In genomic region chr9:37613911-37614280, GRCm38 (mm10) we compare ENCODE assay signal across 9 mouse cellular contexts. TPM values are rescaled to one million over a fixed set of nuclear protein-coding genes. Genes with fewer than 3 reads are reported as not detected.
A peak's percentile ranks its signal among the peaks of the same experiment; 100 is the strongest.
DNase-seq lines count a peak whose midpoint lies in the region; ATAC-seq and TF ChIP-seq lines count a peak whose summit lies in the region.
"Had no signal": no experiment of that assay in that cellular context is flagged by ENCODE, and none has a peak within 500 bp of the region (broad histone marks: within the 10 kb centered on the region; RNA-seq: fewer than 3 reads in every experiment).

No protein-coding gene starts in this region.

- intact Hi-C loops in heart, postnatal 25 days (cut with DNase I), result loop anchor here (2.0 to 5.0 kb wide), 2 partner anchors 47 to 67 kb away; no protein-coding TSS in a partner anchor

- peaks cover 12% of the 10 kb centered on the region for H3K4me1 ChIP-seq in heart, embryonic 13.5 days
- peaks cover 68% of the 10 kb centered on the region for H3K4me1 ChIP-seq in G1E (ENCODE audit: insufficient read depth, low read depth, low read length)
- peaks cover 22% of the 10 kb centered on the region for H3K4me1 ChIP-seq in forebrain, embryonic 15.5 days
- H3K4me1 ChIP-seq in liver, embryonic 16.5 days (ENCODE audit: control insufficient read depth, low read depth, low read length), result peaks cover 12% of the 10 kb centered on the region

- TF ChIP-seq CTCF in G1E (IDR thresholded peaks at IDR 0.05; ENCODE audit: low read depth, low read length), result no peak

- no peak for ATAC-seq in heart, embryonic 13.5 days (ENCODE audit: extremely low read depth, insufficient number of reproducible peaks, low FRiP score, low TSS enrichment)
- ATAC-seq in G1E (ENCODE audit: extremely low read depth, insufficient number of reproducible peaks, low FRiP score, poor library complexity, severe bottlenecking), result no peak
- peak; percentile 72 for ATAC-seq in forebrain, embryonic 15.5 days (replicated peaks)
- ATAC-seq in liver, embryonic 16.5 days (ENCODE audit: low read depth), result no peak
- no peak for ATAC-seq in monocyte, adult 5-6 weeks (replicated peaks; ENCODE audit: insufficient number of reproducible peaks, low FRiP score, low TSS enrichment, poor library complexity, severe bottlenecking)

- peak overlapping the region; percentile 74 for H3K4me2 ChIP-seq in heart, embryonic 13.5 days
- peak overlapping the region; percentile 85 for H3K4me2 ChIP-seq in forebrain, embryonic 15.5 days (replicated peaks)
- peak overlapping the region; percentile 75 for H3K4me2 ChIP-seq in liver, embryonic 16.5 days (ENCODE audit: low read depth, low read length)

- H3K27me3 ChIP-seq in heart, embryonic 13.5 days (replicated peaks), result no peaks in the 10 kb centered on the region; the same call in 1 of the 2 replicates
- H3K27me3 ChIP-seq in G1E (ENCODE audit: insufficient read depth, low read length), result no peaks in the 10 kb centered on the region
- H3K27me3 ChIP-seq in forebrain, embryonic 15.5 days, result no peaks in the 10 kb centered on the region
- H3K27me3 ChIP-seq in liver, embryonic 16.5 days (ENCODE audit: control insufficient read depth, insufficient read depth, low read depth, low read length), result no peaks in the 10 kb centered on the region

- H3K9me3 ChIP-seq in heart, embryonic 13.5 days, result no peaks in the 10 kb centered on the region
- no peaks in the 10 kb centered on the region for H3K9me3 ChIP-seq in G1E (replicated peaks)
- H3K9me3 ChIP-seq in forebrain, embryonic 15.5 days, result no peaks in the 10 kb centered on the region
- H3K9me3 ChIP-seq in liver, embryonic 16.5 days (replicated peaks; ENCODE audit: control insufficient read depth, low read length), result no peaks in the 10 kb centered on the region

- H3K4me3 ChIP-seq in heart, embryonic 13.5 days, result peak overlapping the region; percentile 69
- peak overlapping the region; percentile 72 for H3K4me3 ChIP-seq in G1E (ENCODE audit: low read depth, low read length)
- peak overlapping the region; percentile 81 for H3K4me3 ChIP-seq in forebrain, embryonic 15.5 days
- peak overlapping the region; percentile 73 for H3K4me3 ChIP-seq in liver, embryonic 16.5 days (ENCODE audit: low read depth, low read length)

- H3K9ac ChIP-seq in heart, embryonic 13.5 days, result peak overlapping the region; percentile 80
- H3K9ac ChIP-seq in forebrain, embryonic 15.5 days (replicated peaks), result peak overlapping the region; percentile 89
- peak overlapping the region; percentile 44 for H3K9ac ChIP-seq in liver, embryonic 16.5 days (ENCODE audit: low read depth, low read length)

- no peak for DNase-seq in heart, postnatal 25 days (ENCODE audit: low spot score)
- no peak for DNase-seq in G1E (ENCODE audit: low spot score)
- no peak for DNase-seq in spleen, postnatal 10 days (ENCODE audit: low spot score in 2 of 2)
- DNase-seq in gastrocnemius, postnatal 10 days, result no peak

- 25% methylated on average over 6 of the region's 6 CpGs for WGBS in heart, embryonic 13.5 days
- 24% methylated on average over 6 of the region's 6 CpGs for WGBS in forebrain, embryonic 15.5 days
- WGBS in liver, embryonic 16.5 days (ENCODE audit: insufficient replicate concordance), result 22% methylated on average over 6 of the region's 6 CpGs

- no peaks in the 10 kb centered on the region for H3K36me3 ChIP-seq in heart, embryonic 13.5 days
- peaks cover 18% of the 10 kb centered on the region for H3K36me3 ChIP-seq in G1E (replicated peaks)
- H3K36me3 ChIP-seq in forebrain, embryonic 15.5 days, result no peaks in the 10 kb centered on the region
- H3K36me3 ChIP-seq in liver, embryonic 16.5 days (ENCODE audit: control insufficient read depth, insufficient read depth), result no peaks in the 10 kb centered on the region

- H3K27ac ChIP-seq in heart, embryonic 13.5 days (replicated peaks), result peak overlapping the region; percentile 71
- peak overlapping the region; percentile 91 for H3K27ac ChIP-seq in forebrain, embryonic 15.5 days (replicated peaks)
- H3K27ac ChIP-seq in liver, embryonic 16.5 days (ENCODE audit: low read length), result peak overlapping the region; percentile 18; the same call in 1 of the 2 replicates

RNA-seq across cellular contexts. Expression of gene Spa17, which starts 0.4 kb away (rescaled TPM):
- polyA plus RNA-seq in heart, embryonic 13.5 days (2015; fragmentation: Nextera tagmentation; extraction: Ambion mirVana), result 4.3 and 8.2 TPM in 2 replicates
- total RNA-seq in heart, postnatal 25 days (2021), result 1 to 10 TPM; 1.3 to 2.7 TPM
- total RNA-seq in G1E (2014; fragmentation: Nextera tagmentation), result 12.4 and 21.1 TPM in 2 replicates
- total RNA-seq in G1E (2017), result 12.1 and 13.0 TPM in 2 replicates
- polyA plus RNA-seq in G1E (2012), result 1.7 and 1.8 TPM in 2 replicates
- polyA plus RNA-seq in forebrain, embryonic 15.5 days (2015; fragmentation: Nextera tagmentation; extraction: Ambion mirVana), result 7.7 and 7.9 TPM in 2 replicates
- polyA plus RNA-seq in liver, embryonic 16.5 days (2015; fragmentation: Nextera tagmentation; extraction: Ambion mirVana), result 1.9 and 2.1 TPM in 2 replicates
- 1.3 to 3.3 TPM in 2 of 3 replicates, not detected in the other for total RNA-seq in monocyte, adult 5-6 weeks (2017)
- total RNA-seq in gastrocnemius, postnatal 10 days (2021), result 1 to 10 TPM; 2.1 to 3.0 TPM

RNA-seq across cellular contexts. Expression of gene Tbrg1, which starts 43.2 kb away (rescaled TPM):
- polyA plus RNA-seq in heart, embryonic 13.5 days (2015; fragmentation: Nextera tagmentation; extraction: Ambion mirVana), result 126 and 129 TPM in 2 replicates
- 10 to 100 TPM; 33.3 to 35.5 TPM for total RNA-seq in heart, postnatal 25 days (2021)
- total RNA-seq in G1E (2014; fragmentation: Nextera tagmentation) (110 and 123 TPM in 2 replicates), G1E (2017) (122 and 157 TPM in 2 replicates)
- polyA plus RNA-seq in G1E (2012), result 71.7 and 82.7 TPM in 2 replicates
- polyA plus RNA-seq in forebrain, embryonic 15.5 days (2015; fragmentation: Nextera tagmentation; extraction: Ambion mirVana), result 79.5 and 82.5 TPM in 2 replicates
- polyA plus RNA-seq in liver, embryonic 16.5 days (2015; fragmentation: Nextera tagmentation; extraction: Ambion mirVana), result 45.6 and 46.7 TPM in 2 replicates
- 27.0 to 51.1 TPM (median 38.1 TPM) in 3 replicates for total RNA-seq in monocyte, adult 5-6 weeks (2017)
- total RNA-seq in gastrocnemius, postnatal 10 days (2021), result 10 to 100 TPM; 46.1 to 54.6 TPM

RNA-seq across cellular contexts. Expression of gene Panx3, which starts 55.1 kb away (rescaled TPM):
- polyA plus RNA-seq in heart, embryonic 13.5 days (2015; fragmentation: Nextera tagmentation; extraction: Ambion mirVana), result 0.05 TPM in 1 of 2 replicates, not detected in the other
- total RNA-seq in heart, postnatal 25 days (2021), result not detected
- total RNA-seq in G1E (2014; fragmentation: Nextera tagmentation), result not detected in 2 replicates
- total RNA-seq in G1E (2017), result 0.06 and 0.16 TPM in 2 replicates
- polyA plus RNA-seq in G1E (2012), result not detected in 2 replicates
- not detected in 2 replicates for polyA plus RNA-seq in forebrain, embryonic 15.5 days (2015; fragmentation: Nextera tagmentation; extraction: Ambion mirVana)
- not detected in 2 replicates for polyA plus RNA-seq in liver, embryonic 16.5 days (2015; fragmentation: Nextera tagmentation; extraction: Ambion mirVana)
- total RNA-seq in monocyte, adult 5-6 weeks (2017), result not detected in 3 replicates
- 1 to 10 TPM in 1 of 2 experiments, not detected in 1; 3.3 TPM for total RNA-seq in gastrocnemius, postnatal 10 days (2021)
- total RNA-seq: gastrocnemius, postnatal 25 days had no signal

RNA-seq across cellular contexts. Expression of gene Siae, which starts 58.4 kb away (rescaled TPM):
- polyA plus RNA-seq in heart, embryonic 13.5 days (2015; fragmentation: Nextera tagmentation; extraction: Ambion mirVana), result 9.6 and 10.1 TPM in 2 replicates
- total RNA-seq in heart, postnatal 25 days (2021), result 1 to 10 TPM; 8.4 to 8.7 TPM
- total RNA-seq in G1E (2014; fragmentation: Nextera tagmentation) (98.8 and 107 TPM in 2 replicates), G1E (2017) (41.7 and 44.5 TPM in 2 replicates)
- polyA plus RNA-seq in G1E (2012), result 1.3 and 1.9 TPM in 2 replicates
- polyA plus RNA-seq in forebrain, embryonic 15.5 days (2015; fragmentation: Nextera tagmentation; extraction: Ambion mirVana), result 8.6 and 8.8 TPM in 2 replicates
- 5.4 and 5.5 TPM in 2 replicates for polyA plus RNA-seq in liver, embryonic 16.5 days (2015; fragmentation: Nextera tagmentation; extraction: Ambion mirVana)
- total RNA-seq in monocyte, adult 5-6 weeks (2017), result 4.1 to 10.4 TPM (median 4.7 TPM) in 3 replicates
- total RNA-seq in gastrocnemius, postnatal 10 days (2021), result 1 to 10 TPM; 4.0 to 4.4 TPM

Comparison
In these comparisons a context has a peak if more than half of its experiments do, and no peak if none do; other contexts are left out.
1. H3K27ac ChIP-seq: peak in every context shown above with its lines; median percentile 91 in forebrain, embryonic 15.5 days; 71 in heart, embryonic 13.5 days; 18 in liver, embryonic 16.5 days.